Mouse (Mus musculus) bone marrow macrophage, adult 2 months (primary cell): ENCODE results near the gene Smim24.

Source experiments
- CTCF ChIP-seq: IDR thresholded peaks from 2 replicates; pipeline ENCODE4 v1.5.1; 2012; ENCODE audit warnings: low read depth, mild to moderate bottlenecking, low read length, moderate library complexity
- POLR2A ChIP-seq: IDR thresholded peaks from 2 replicates; pipeline ENCODE4 v1.6.1; 2012; ENCODE audit warnings: mild to moderate bottlenecking, low read depth, low read length, borderline replicate concordance

DNA sequence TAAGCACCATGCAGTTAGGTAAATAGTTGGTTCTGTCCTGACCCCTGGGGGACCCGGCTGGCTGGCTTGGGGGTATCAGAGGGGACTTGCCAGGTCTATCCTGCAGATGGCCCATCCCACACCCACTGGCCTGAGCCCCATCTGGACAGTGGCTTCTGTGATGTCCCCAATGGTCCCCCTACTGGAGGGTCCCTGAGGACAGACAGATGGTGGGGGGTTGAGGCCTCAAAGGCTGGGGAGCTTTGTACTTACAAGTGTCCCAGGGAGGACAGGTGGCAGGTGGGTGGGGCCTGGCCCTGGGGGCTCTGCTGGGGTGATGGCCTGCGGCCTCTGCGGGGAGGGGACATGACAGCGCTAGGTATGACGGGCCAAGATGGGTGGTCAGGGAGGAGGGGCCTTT, 6.4 kb downstream of the Smim24 start:
- TF ChIP-seq POLR2A: no peak
- TF ChIP-seq CTCF: no peak
